Mouse (Mus musculus): Measurements from ENCODE around the gene Rhof.
A peak's percentile ranks its signal among the peaks of the same experiment; 100 is the strongest.

DNA sequence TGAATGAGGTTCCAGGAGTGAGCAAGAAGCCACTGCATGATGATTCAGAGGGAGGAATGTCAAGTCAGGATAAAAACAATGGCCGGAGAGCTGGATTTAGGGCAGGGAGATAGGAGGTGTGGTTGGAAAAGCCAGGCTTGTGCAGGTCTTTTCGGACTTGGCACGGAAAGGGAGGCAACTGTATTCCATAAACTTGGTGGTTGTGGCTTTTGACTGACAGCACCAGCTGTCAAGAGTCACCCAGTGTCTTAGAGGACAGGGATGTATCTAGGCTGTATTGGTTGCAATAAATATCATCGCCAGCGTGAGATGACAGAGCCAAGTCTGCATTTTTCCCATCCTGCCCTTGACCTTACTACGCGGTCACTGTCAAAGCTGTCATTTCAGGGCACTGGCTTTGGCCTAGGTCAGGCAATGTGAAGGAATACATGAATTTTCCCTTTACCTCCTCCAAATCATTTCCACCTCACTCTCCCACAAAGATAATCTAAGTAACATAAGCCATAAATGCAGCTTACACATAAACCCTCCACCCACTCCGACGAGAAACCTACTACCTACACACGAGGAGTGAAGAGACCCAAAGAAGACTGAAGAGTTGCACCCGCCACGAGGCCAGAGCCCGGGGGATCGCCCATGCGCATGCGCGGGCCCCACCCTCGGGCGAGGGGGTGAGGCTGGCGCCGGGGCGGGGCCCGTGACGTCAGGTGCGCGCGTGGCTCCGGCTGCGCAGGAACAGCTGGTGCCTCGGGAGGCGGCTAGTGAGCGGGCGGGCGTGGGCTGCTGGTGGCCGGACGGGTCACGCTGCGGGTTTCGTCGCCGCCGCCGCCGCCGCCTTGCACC is 56.7 kb downstream of the Rhof start:
- TF ChIP-seq POLR2AphosphoS2 (IDR thresholded peaks at IDR 0.05; ENCODE audit: insufficient read length, low read depth) (peak; percentile 92), POLR2A (IDR thresholded peaks at IDR 0.05; ENCODE audit: insufficient read length, low read depth) (peak; percentile 95), TCF12 (IDR thresholded peaks at IDR 0.05; ENCODE audit: insufficient read depth, poor library complexity, severe bottlenecking) (peak; percentile 96), CEBPB (IDR thresholded peaks at IDR 0.05; ENCODE audit: insufficient read depth, poor library complexity, severe bottlenecking) (0 out of 2 replicates have a peak, but pooled peaks have one; percentile 4)

All from myocyte (in vitro differentiated cells).